Mouse (Mus musculus): Measurements from ENCODE around the gene Spc25.

The Spc25 gene

DNA sequence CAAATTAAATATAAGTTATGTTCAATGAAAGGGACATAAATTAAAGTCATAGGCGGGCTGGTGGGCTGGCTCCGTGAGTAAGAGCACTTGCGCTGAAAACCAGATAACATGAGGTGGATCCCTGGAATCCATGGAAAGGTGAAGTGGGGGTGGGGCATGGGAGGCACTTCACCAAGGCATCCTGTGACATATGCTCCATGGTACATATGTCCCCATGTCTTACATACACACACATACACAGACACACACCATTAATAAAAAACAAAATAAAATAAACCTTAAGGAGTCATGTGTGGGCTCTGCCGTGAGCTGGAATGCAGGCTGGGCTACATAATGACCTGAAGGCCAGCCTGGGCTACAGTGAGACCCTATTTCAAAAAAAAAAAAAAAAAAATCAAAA, 26.3 kb downstream of the Spc25 start:
- DNase-seq (ENCODE audit: low read depth) = no peak

DNA sequence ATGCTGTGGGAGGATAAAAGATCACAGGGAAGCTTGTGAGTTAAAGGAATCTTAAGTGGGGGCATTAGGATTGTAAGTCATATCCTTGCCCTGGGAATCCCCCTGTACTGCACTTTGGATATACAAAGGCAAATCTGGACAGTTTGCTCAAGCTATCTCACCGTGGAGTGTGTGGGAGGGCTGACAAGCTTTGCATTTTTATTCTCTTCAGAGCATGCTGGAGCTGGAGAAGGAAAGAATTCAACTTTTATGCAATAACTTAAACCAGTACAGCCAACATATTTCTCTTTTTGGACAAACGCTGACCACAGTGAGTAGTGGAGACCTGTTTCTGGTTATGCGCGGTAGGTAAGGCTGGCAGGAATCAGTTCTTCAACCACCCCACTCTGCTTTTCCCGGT, 30.7 kb downstream of the Spc25 start:
- DNase-seq (ENCODE audit: low read depth) = no peak

DNA sequence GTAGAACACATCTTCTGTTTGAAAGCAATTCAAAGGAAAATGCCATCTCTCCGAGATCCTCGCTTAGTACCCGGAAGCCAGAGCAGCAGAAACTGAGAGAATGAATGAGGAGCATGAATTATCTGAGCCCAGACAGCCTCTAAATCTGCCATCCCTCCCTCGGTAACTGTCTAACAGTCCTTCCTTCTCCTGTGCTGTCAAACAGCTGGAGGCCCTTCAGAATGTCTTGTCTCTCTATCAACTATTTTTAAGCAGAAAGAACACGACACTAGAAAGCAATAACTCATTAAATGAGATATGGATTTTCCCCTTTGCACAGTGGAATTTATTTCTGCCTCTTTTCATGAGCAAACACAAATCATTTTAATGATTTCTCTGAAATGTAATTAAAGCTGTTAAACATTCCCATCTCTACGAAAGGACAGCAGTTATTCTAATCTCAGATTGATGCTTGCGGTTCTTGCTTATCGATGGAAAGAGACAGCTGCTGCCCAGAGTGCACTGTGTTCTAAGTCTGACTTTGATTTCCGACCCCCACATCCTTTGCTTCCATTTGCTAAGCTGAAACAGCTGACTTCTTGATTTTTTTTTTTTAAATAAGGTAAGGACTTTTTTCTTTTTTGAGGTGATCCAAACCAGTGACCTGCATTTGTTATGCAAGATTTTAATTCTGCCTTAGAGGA, 35.5 kb downstream of the Spc25 start:
- DNase-seq (ENCODE audit: low read depth) = no peak

- no peak for DNase-seq (ENCODE audit: low read depth)
These were observed 47.1 kb downstream of the Spc25 start for GRCm38 (mm10) chr2:69158907-69159306.

- no peak for DNase-seq (ENCODE audit: low read depth)
These were observed 49.7 kb downstream of the Spc25 start for GRCm38 (mm10) chr2:69156283-69156682.

DNA sequence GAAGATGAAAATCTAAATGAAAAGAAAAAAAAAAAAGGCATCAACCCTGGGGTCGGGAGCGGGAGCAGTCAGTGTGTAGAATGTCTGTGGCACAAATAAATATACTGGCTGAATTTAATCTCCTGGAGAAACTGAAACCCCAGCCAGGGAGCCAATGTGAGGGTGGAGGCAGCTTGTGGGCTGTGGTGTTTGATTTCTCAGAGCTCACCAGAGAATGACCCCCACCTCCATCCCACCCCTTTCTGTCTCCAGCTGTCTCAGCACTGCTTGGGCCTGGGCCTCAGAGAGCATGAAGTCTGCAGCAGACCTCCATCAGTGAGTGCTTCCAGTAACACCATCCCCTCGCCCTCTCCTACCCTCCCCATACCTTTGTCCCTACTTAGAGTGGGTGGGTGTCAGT, 50.1 kb downstream of the Spc25 start:
- no peak for DNase-seq (ENCODE audit: low read depth)

DNA sequence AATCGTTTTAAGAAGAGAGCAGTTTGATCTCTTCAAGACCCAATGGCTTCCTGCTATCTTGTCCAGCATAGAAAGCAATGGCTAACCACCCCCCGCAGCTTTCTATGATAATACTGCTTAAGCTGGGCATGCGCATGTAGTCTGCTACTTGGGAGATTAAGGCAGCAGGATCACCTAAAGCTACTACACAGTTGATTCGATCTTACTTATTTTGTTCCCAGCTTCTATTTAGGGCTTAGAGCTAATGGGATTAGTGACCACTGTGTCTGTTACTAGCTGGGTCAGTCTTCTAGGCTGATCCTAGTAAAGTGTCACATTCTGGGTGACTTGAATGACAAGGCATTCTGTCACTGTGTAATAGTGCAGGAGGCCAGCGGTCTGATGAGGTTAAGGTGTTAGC, 55.2 kb downstream of the Spc25 start:
- no peak for DNase-seq (ENCODE audit: low read depth)

DNA sequence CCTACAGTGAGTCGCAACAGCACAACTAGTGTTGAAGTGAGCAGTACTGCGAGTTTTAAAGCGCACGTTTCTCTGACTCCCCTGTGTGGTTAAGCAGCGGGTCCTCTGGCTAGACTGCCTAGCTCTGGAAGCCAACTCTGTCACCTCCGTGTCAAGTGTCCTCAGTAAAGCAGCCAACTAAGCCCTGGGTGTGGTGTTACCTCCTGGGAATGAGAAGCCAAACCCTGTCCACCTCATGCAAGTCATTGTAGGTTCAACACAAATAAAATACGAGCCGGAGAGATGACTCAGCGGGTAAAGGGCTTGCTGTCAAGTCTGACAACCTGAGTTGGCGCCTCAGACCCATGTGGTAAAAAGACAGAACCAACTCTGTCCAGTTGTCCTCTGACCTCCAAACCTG, 56.8 kb downstream of the Spc25 start:
- no peak for DNase-seq (ENCODE audit: low read depth)

DNA sequence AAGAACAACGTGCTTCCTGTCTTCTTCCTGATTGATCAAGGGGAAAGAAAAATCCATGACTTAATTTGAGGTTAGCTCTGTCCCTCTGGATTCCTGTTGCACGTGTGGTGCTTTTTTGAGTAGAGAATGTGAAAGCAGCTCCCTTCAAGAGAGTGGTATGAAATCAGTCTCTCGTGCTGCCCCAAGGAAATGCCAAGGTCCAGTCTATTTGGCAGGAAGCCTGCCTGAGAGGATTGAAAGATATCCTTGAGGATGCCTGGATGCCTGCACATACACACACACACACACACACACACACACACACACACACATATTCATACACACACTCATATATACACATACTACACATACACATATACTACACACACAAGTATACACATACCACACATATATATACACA, 57.3 kb downstream of the Spc25 start:
- DNase-seq (ENCODE audit: low read depth) = no peak

Data from fibroblast of lung, adult 2 months (primary cell).